Mouse (Mus musculus): Measurements from ENCODE around the gene Banp. TPM values are rescaled to one million over a fixed set of nuclear protein-coding genes. Genes with fewer than 3 reads are reported as not detected.

Gene Banp
- polyA plus RNA-seq, 1 experiment = 153 TPM

GRCm38 (mm10) chr8:121924681-121925080 is 24.9 kb upstream of the Banp start:
- 85% methylated on average over 5 of the region's 5 CpGs for WGBS
- DNase-seq = no peak
- Histone ChIP-seq H3K4me3 (ENCODE audit: control insufficient read depth, insufficient read depth, low read length) (no peak overlapping the region), H3K27me3 (ENCODE audit: control insufficient read depth, insufficient read depth, low read length) (no peaks in the 10 kb centered on the region), H3K27ac (ENCODE audit: control insufficient read depth, insufficient read depth, low read length) (no peak overlapping the region), H3K36me3 (ENCODE audit: control insufficient read depth, insufficient read depth, low read length) (no peaks in the 10 kb centered on the region), H3K4me1 (replicated peaks; ENCODE audit: control insufficient read depth, insufficient read depth, low read length) (no peaks in the 10 kb centered on the region; the same call in 1 of the 2 replicates)
- TF ChIP-seq POLR2A (IDR thresholded peaks at IDR 0.05; ENCODE audit: control insufficient read depth, extremely low read depth, insufficient read depth, low read length, poor library complexity) (no peak), CTCF (IDR thresholded peaks at IDR 0.05; ENCODE audit: borderline replicate concordance, control insufficient read depth, extremely low read depth, insufficient read depth, low read length, poor library complexity) (no peak)

GRCm38 (mm10) chr8:121925624-121926023 is 23.9 kb upstream of the Banp start:
- Histone ChIP-seq H3K27ac (ENCODE audit: control insufficient read depth, insufficient read depth, low read length) (no peak overlapping the region), H3K4me3 (ENCODE audit: control insufficient read depth, insufficient read depth, low read length) (no peak overlapping the region), H3K27me3 (ENCODE audit: control insufficient read depth, insufficient read depth, low read length) (no peaks in the 10 kb centered on the region), H3K36me3 (ENCODE audit: control insufficient read depth, insufficient read depth, low read length) (no peaks in the 10 kb centered on the region), H3K4me1 (replicated peaks; ENCODE audit: control insufficient read depth, insufficient read depth, low read length) (no peaks in the 10 kb centered on the region; the same call in 1 of the 2 replicates)
- peak; percentile 75 for DNase-seq
- TF ChIP-seq CTCF (IDR thresholded peaks at IDR 0.05; ENCODE audit: borderline replicate concordance, control insufficient read depth, extremely low read depth, insufficient read depth, low read length, poor library complexity) = peak; percentile 55; the same call in 1 of the 2 replicates
- no peak for TF ChIP-seq POLR2A (IDR thresholded peaks at IDR 0.05; ENCODE audit: control insufficient read depth, extremely low read depth, insufficient read depth, low read length, poor library complexity)
- WGBS = 31% methylated on average over 10 of the region's 10 CpGs

- H3K4me3 ChIP-seq (ENCODE audit: control insufficient read depth, insufficient read depth, low read length) = no peak overlapping the region
- H3K36me3 ChIP-seq (ENCODE audit: control insufficient read depth, insufficient read depth, low read length) = no peaks in the 10 kb centered on the region
- no peak for DNase-seq
- no peaks in the 10 kb centered on the region; the same call in 1 of the 2 replicates for H3K4me1 ChIP-seq (replicated peaks; ENCODE audit: control insufficient read depth, insufficient read depth, low read length)
- 67% methylated on average over 8 of the region's 8 CpGs for WGBS
- H3K27ac ChIP-seq (ENCODE audit: control insufficient read depth, insufficient read depth, low read length) = no peak overlapping the region
- no peak for TF ChIP-seq CTCF (IDR thresholded peaks at IDR 0.05; ENCODE audit: borderline replicate concordance, control insufficient read depth, extremely low read depth, insufficient read depth, low read length, poor library complexity)
- TF ChIP-seq POLR2A (IDR thresholded peaks at IDR 0.05; ENCODE audit: control insufficient read depth, extremely low read depth, insufficient read depth, low read length, poor library complexity) = no peak
- H3K27me3 ChIP-seq (ENCODE audit: control insufficient read depth, insufficient read depth, low read length) = no peaks in the 10 kb centered on the region
These were observed 23.3 kb upstream of the Banp start for GRCm38 (mm10) chr8:121926266-121926665.

GRCm38 (mm10) chr8:121927316-121927715 is 22.2 kb upstream of the Banp start:
- no peak overlapping the region for H3K4me3 ChIP-seq (ENCODE audit: control insufficient read depth, insufficient read depth, low read length)
- H3K36me3 ChIP-seq (ENCODE audit: control insufficient read depth, insufficient read depth, low read length) = no peaks in the 10 kb centered on the region
- H3K27me3 ChIP-seq (ENCODE audit: control insufficient read depth, insufficient read depth, low read length) = no peaks in the 10 kb centered on the region
- 0 out of 2 replicates have a peak, but pooled peaks have one; percentile 25 for TF ChIP-seq CTCF (IDR thresholded peaks at IDR 0.05; ENCODE audit: borderline replicate concordance, control insufficient read depth, extremely low read depth, insufficient read depth, low read length, poor library complexity)
- TF ChIP-seq POLR2A (IDR thresholded peaks at IDR 0.05; ENCODE audit: control insufficient read depth, extremely low read depth, insufficient read depth, low read length, poor library complexity) = no peak
- no peaks in the 10 kb centered on the region; the same call in 1 of the 2 replicates for H3K4me1 ChIP-seq (replicated peaks; ENCODE audit: control insufficient read depth, insufficient read depth, low read length)
- peak; percentile 59 for DNase-seq
- H3K27ac ChIP-seq (ENCODE audit: control insufficient read depth, insufficient read depth, low read length) = no peak overlapping the region
- WGBS = 32% methylated on average over 8 of the region's 8 CpGs

- 85% methylated on average over 4 of the region's 4 CpGs for WGBS
- Histone ChIP-seq H3K4me1 (replicated peaks; ENCODE audit: control insufficient read depth, insufficient read depth, low read length) (no peaks in the 10 kb centered on the region; the same call in 1 of the 2 replicates), H3K27ac (ENCODE audit: control insufficient read depth, insufficient read depth, low read length) (no peak overlapping the region), H3K36me3 (ENCODE audit: control insufficient read depth, insufficient read depth, low read length) (no peaks in the 10 kb centered on the region), H3K4me3 (ENCODE audit: control insufficient read depth, insufficient read depth, low read length) (no peak overlapping the region), H3K27me3 (ENCODE audit: control insufficient read depth, insufficient read depth, low read length) (no peaks in the 10 kb centered on the region)
- TF ChIP-seq POLR2A (IDR thresholded peaks at IDR 0.05; ENCODE audit: control insufficient read depth, extremely low read depth, insufficient read depth, low read length, poor library complexity) (no peak), CTCF (IDR thresholded peaks at IDR 0.05; ENCODE audit: borderline replicate concordance, control insufficient read depth, extremely low read depth, insufficient read depth, low read length, poor library complexity) (no peak)
- no peak for DNase-seq
These were observed 19.5 kb upstream of the Banp start for GRCm38 (mm10) chr8:121930047-121930446.

- H3K27ac ChIP-seq (ENCODE audit: control insufficient read depth, insufficient read depth, low read length) = no peak overlapping the region
- no peaks in the 10 kb centered on the region for H3K36me3 ChIP-seq (ENCODE audit: control insufficient read depth, insufficient read depth, low read length)
- H3K4me3 ChIP-seq (ENCODE audit: control insufficient read depth, insufficient read depth, low read length) = no peak overlapping the region
- DNase-seq = no peak
- 88% methylated on average over 7 of the region's 7 CpGs for WGBS
- no peak for TF ChIP-seq POLR2A (IDR thresholded peaks at IDR 0.05; ENCODE audit: control insufficient read depth, extremely low read depth, insufficient read depth, low read length, poor library complexity)
- no peak for TF ChIP-seq CTCF (IDR thresholded peaks at IDR 0.05; ENCODE audit: borderline replicate concordance, control insufficient read depth, extremely low read depth, insufficient read depth, low read length, poor library complexity)
- no peaks in the 10 kb centered on the region for H3K27me3 ChIP-seq (ENCODE audit: control insufficient read depth, insufficient read depth, low read length)
- H3K4me1 ChIP-seq (replicated peaks; ENCODE audit: control insufficient read depth, insufficient read depth, low read length) = no peaks in the 10 kb centered on the region; the same call in 1 of the 2 replicates
These were observed 18.0 kb upstream of the Banp start for GRCm38 (mm10) chr8:121931571-121931970.
